Comparison of ENCODE assay signal across 11 mouse cellular contexts in the genomic region with DNA sequence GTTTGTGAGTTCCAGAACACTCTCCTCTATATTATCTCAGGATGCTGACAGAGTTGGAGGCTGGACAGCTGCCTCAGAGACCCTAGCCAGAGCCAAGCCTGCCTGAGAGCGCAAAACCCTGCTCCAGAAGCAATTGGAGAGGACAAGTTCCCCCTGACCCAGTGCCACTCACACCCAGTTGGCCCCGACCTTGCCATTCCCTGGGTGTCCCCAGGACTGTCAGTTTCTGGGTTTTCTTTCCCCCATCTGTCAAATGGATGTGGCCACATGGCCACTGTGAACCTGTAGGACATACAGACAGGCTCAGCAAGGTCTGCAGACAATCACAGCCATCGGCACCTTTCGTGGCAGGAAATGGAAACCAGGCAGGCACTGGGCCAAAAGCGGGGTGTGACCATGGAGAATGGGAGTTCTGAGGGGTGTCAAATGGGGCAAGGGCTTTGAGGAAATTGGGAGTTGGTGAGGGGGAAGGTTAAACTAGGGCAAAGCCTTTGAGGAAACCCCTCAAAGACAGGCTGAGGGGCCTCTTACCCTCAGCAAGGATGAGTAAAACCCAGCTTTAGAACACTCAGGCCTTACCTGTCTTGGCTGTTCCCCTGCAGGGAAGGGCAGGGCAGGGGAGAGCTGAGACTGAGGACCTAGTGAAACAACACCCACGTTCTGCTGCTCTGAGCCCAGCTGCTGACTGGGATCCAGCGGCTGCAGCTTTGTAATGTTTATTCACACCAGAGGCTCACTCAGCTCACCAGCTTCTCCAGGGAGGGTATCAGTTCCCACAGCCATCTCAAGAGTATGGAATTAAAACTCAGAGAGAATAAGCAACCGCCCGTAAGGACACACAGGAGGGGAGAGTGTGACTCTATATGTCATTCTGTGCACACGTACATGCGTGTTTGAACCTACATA. TPM values are rescaled to one million over a fixed set of nuclear protein-coding genes. Genes with fewer than 3 reads are reported as not detected.
DNase-seq lines count a peak whose midpoint lies in the region; ATAC-seq and TF ChIP-seq lines count a peak whose summit lies in the region.
"Had no signal": no experiment of that assay in that cellular context is flagged by ENCODE, and none has a peak within 500 bp of the region (broad histone marks: within the 10 kb centered on the region; RNA-seq: fewer than 3 reads in every experiment).

No protein-coding gene starts in this region.

- H3K27me3 ChIP-seq in forebrain, embryonic 13.5 days = no peaks in the 10 kb centered on the region
- no peaks in the 10 kb centered on the region for H3K27me3 ChIP-seq in forebrain, postnatal 0 days (ENCODE audit: insufficient read depth, low read length)
- H3K27me3 ChIP-seq in midbrain, embryonic 13.5 days = no peaks in the 10 kb centered on the region
- H3K27me3 ChIP-seq in midbrain, embryonic 16.5 days (ENCODE audit: control insufficient read depth, insufficient read depth, low read depth, low read length) = no peaks in the 10 kb centered on the region
- H3K27me3 ChIP-seq in forebrain, embryonic 14.5 days (replicated peaks; ENCODE audit: control insufficient read depth, insufficient read depth, low read length) = no peaks in the 10 kb centered on the region
- no peaks in the 10 kb centered on the region for H3K27me3 ChIP-seq in stomach, embryonic 14.5 days (ENCODE audit: control insufficient read depth, insufficient read depth, low read length)
- H3K27me3 ChIP-seq: hindbrain, embryonic 15.5 days had no signal

- 0 out of 2 replicates have a peak overlapping the region, but pooled peaks have one; percentile 5 for H3K4me2 ChIP-seq in forebrain, embryonic 13.5 days
- no peak overlapping the region for H3K4me2 ChIP-seq in forebrain, postnatal 0 days (ENCODE audit: low read depth)
- peak overlapping the region; percentile 39 for H3K4me2 ChIP-seq in midbrain, embryonic 13.5 days (replicated peaks)
- no peak overlapping the region; the same call in 1 of the 2 replicates for H3K4me2 ChIP-seq in midbrain, embryonic 16.5 days (ENCODE audit: low read length)
- H3K4me2 ChIP-seq in forebrain, embryonic 14.5 days (ENCODE audit: low read length) = no peak overlapping the region
- H3K4me2 ChIP-seq in stomach, embryonic 14.5 days (replicated peaks; ENCODE audit: low read depth, low read length) = 0 out of 2 replicates have a peak overlapping the region, but pooled peaks have one; percentile 2
- H3K4me2 ChIP-seq: hindbrain, embryonic 15.5 days had no signal

- 0 out of 2 replicates have a peak overlapping the region, but pooled peaks have one; percentile 46 for H3K9ac ChIP-seq in forebrain, embryonic 13.5 days
- no peak overlapping the region for H3K9ac ChIP-seq in forebrain, postnatal 0 days
- peak overlapping the region; percentile 53; the same call in 1 of the 2 replicates for H3K9ac ChIP-seq in midbrain, embryonic 13.5 days (replicated peaks)
- H3K9ac ChIP-seq in midbrain, embryonic 16.5 days (ENCODE audit: low read depth, low read length) = no peak overlapping the region
- peak overlapping the region; percentile 3; the same call in 1 of the 2 replicates for H3K9ac ChIP-seq in forebrain, embryonic 14.5 days (ENCODE audit: low read length)
- no peak overlapping the region for H3K9ac ChIP-seq in stomach, embryonic 14.5 days (replicated peaks; ENCODE audit: low read depth, low read length)
- H3K9ac ChIP-seq: hindbrain, embryonic 15.5 days had no signal

- ATAC-seq in forebrain, embryonic 13.5 days = no peak
- ATAC-seq in forebrain, postnatal 0 days = no peak
- no peak for ATAC-seq in midbrain, embryonic 13.5 days
- ATAC-seq in midbrain, embryonic 16.5 days = no peak
- no peak for ATAC-seq in forebrain, embryonic 14.5 days
- no peak for ATAC-seq in stomach, embryonic 14.5 days (ENCODE audit: insufficient number of reproducible peaks, insufficient read depth, low FRiP score, low read depth)
- no peak for ATAC-seq in monocyte, adult 5-6 weeks (replicated peaks; ENCODE audit: insufficient number of reproducible peaks, low FRiP score, low TSS enrichment, poor library complexity, severe bottlenecking)

- no peaks in the 10 kb centered on the region for H3K9me3 ChIP-seq in forebrain, embryonic 13.5 days (replicated peaks)
- H3K9me3 ChIP-seq in forebrain, postnatal 0 days (ENCODE audit: low read length) = no peaks in the 10 kb centered on the region
- no peaks in the 10 kb centered on the region for H3K9me3 ChIP-seq in midbrain, embryonic 13.5 days
- H3K9me3 ChIP-seq in midbrain, embryonic 16.5 days (replicated peaks; ENCODE audit: control insufficient read depth, low read length, poor library complexity, severe bottlenecking) = no peaks in the 10 kb centered on the region
- no peaks in the 10 kb centered on the region for H3K9me3 ChIP-seq in forebrain, embryonic 14.5 days (replicated peaks; ENCODE audit: control insufficient read depth, low read length)
- H3K9me3 ChIP-seq in stomach, embryonic 14.5 days (ENCODE audit: control insufficient read depth, low read depth, low read length) = no peaks in the 10 kb centered on the region
- H3K9me3 ChIP-seq: hindbrain, embryonic 15.5 days had no signal

- TF ChIP-seq CTCF in forebrain, postnatal 0 days (IDR thresholded peaks at IDR 0.05; ENCODE audit: low read depth) = no peak

- peaks cover 6% of the 10 kb centered on the region for H3K36me3 ChIP-seq in forebrain, embryonic 13.5 days (ENCODE audit: poor library complexity, severe bottlenecking)
- no peaks in the 10 kb centered on the region for H3K36me3 ChIP-seq in forebrain, postnatal 0 days (ENCODE audit: insufficient read depth)
- peaks cover 7% of the 10 kb centered on the region; the same call in 1 of the 2 replicates for H3K36me3 ChIP-seq in midbrain, embryonic 13.5 days
- no peaks in the 10 kb centered on the region for H3K36me3 ChIP-seq in midbrain, embryonic 16.5 days (ENCODE audit: control insufficient read depth, insufficient read depth, low read length)
- 0 out of 2 replicates have a peak, but pooled peaks cover 6% of the 10 kb centered on the region for H3K36me3 ChIP-seq in forebrain, embryonic 14.5 days (ENCODE audit: control insufficient read depth, insufficient read depth, low read length)
- H3K36me3 ChIP-seq in stomach, embryonic 14.5 days (ENCODE audit: control insufficient read depth, insufficient read depth, low read length) = no peaks in the 10 kb centered on the region
- H3K36me3 ChIP-seq: hindbrain, embryonic 15.5 days had no signal

- DNase-seq in forebrain, postnatal 0 days = no peak
- DNase-seq in forebrain, embryonic 14.5 days (ENCODE audit: low spot score) = no peak
- no peak for DNase-seq in layer of hippocampus, adult 18-20 months (ENCODE audit: low spot score in 2 of 2)
- DNase-seq: layer of hippocampus, adult 9-11 months had no signal

- no peak overlapping the region for H3K4me3 ChIP-seq in forebrain, embryonic 13.5 days
- H3K4me3 ChIP-seq in forebrain, postnatal 0 days (ENCODE audit: low read depth, low read length) = no peak overlapping the region
- no peak overlapping the region for H3K4me3 ChIP-seq in midbrain, embryonic 13.5 days (replicated peaks)
- no peak overlapping the region for H3K4me3 ChIP-seq in midbrain, embryonic 16.5 days (ENCODE audit: low read depth, low read length)
- H3K4me3 ChIP-seq in forebrain, embryonic 14.5 days (ENCODE audit: low read depth, low read length) = no peak overlapping the region
- no peak overlapping the region for H3K4me3 ChIP-seq in stomach, embryonic 14.5 days (ENCODE audit: low read depth, low read length)
- H3K4me3 ChIP-seq: hindbrain, embryonic 15.5 days had no signal

- H3K27ac ChIP-seq in forebrain, embryonic 13.5 days = no peak overlapping the region
- no peak overlapping the region for H3K27ac ChIP-seq in forebrain, postnatal 0 days (ENCODE audit: low read depth, low read length)
- peak overlapping the region; percentile 41; the same call in 1 of the 2 replicates for H3K27ac ChIP-seq in midbrain, embryonic 13.5 days
- no peak overlapping the region for H3K27ac ChIP-seq in midbrain, embryonic 16.5 days (ENCODE audit: low read length)
- no peak overlapping the region for H3K27ac ChIP-seq in forebrain, embryonic 14.5 days (ENCODE audit: low read depth, low read length)
- H3K27ac ChIP-seq in stomach, embryonic 14.5 days (ENCODE audit: low read length) = peak overlapping the region; percentile 55; the same call in 1 of the 2 replicates
- H3K27ac ChIP-seq: hindbrain, embryonic 15.5 days had no signal

- H3K4me1 ChIP-seq in forebrain, embryonic 13.5 days = peaks cover 90% of the 10 kb centered on the region
- H3K4me1 ChIP-seq in forebrain, postnatal 0 days (ENCODE audit: insufficient read depth) = peaks cover 16% of the 10 kb centered on the region
- H3K4me1 ChIP-seq in midbrain, embryonic 13.5 days (replicated peaks) = peaks cover 97% of the 10 kb centered on the region
- peaks cover 61% of the 10 kb centered on the region for H3K4me1 ChIP-seq in midbrain, embryonic 16.5 days (ENCODE audit: control insufficient read depth, insufficient read depth, low read length)
- peaks cover 56% of the 10 kb centered on the region for H3K4me1 ChIP-seq in forebrain, embryonic 14.5 days (ENCODE audit: control insufficient read depth, insufficient read depth, low read length)
- peaks cover 49% of the 10 kb centered on the region for H3K4me1 ChIP-seq in stomach, embryonic 14.5 days (ENCODE audit: control insufficient read depth, insufficient read depth, low read length)

- 51% methylated on average over 11 of the region's 11 CpGs for WGBS in forebrain, embryonic 13.5 days
- 54% methylated on average over 11 of the region's 11 CpGs for WGBS in forebrain, postnatal 0 days
- 51% methylated on average over 11 of the region's 11 CpGs for WGBS in midbrain, embryonic 13.5 days
- 46% methylated on average over 11 of the region's 11 CpGs for WGBS in midbrain, embryonic 16.5 days
- WGBS in forebrain, embryonic 14.5 days = 49% methylated on average over 11 of the region's 11 CpGs
- 35% methylated on average over 11 of the region's 11 CpGs for WGBS in stomach, embryonic 14.5 days

RNA-seq across cellular contexts. Expression of a gene that starts 6.9 kb away (rescaled TPM):
- polyA plus RNA-seq in forebrain, embryonic 13.5 days (2015; fragmentation: Nextera tagmentation; extraction: Ambion mirVana) = 10.7 and 12.7 TPM in 2 replicates
- total RNA-seq in forebrain, postnatal 0 days (2014; rRNA removed) = 79.9 and 85.6 TPM in 2 replicates
- polyA plus RNA-seq in forebrain, postnatal 0 days (2015; fragmentation: Nextera tagmentation; extraction: Ambion mirVana) = 9.2 and 10.8 TPM in 2 replicates
- polyA plus RNA-seq in midbrain, embryonic 13.5 days (2015; fragmentation: Nextera tagmentation; extraction: Ambion mirVana) = 20.3 and 25.0 TPM in 2 replicates
- polyA plus RNA-seq in midbrain, embryonic 16.5 days (2015; fragmentation: Nextera tagmentation; extraction: Ambion mirVana) = 13.1 and 17.5 TPM in 2 replicates
- 9.3 and 9.6 TPM in 2 replicates for polyA plus RNA-seq in forebrain, embryonic 14.5 days (2014; fragmentation: Nextera tagmentation; extraction: Ambion mirVana)
- polyA plus RNA-seq in stomach, embryonic 14.5 days (2014; fragmentation: Nextera tagmentation; extraction: Ambion mirVana) = 7.5 and 7.6 TPM in 2 replicates
- total RNA-seq in monocyte, adult 5-6 weeks (2017) = 0.10 TPM in 1 of 3 replicates, not detected in the others
- total RNA-seq in layer of hippocampus, adult 18-20 months (2021) = 10 to 100 TPM; 21.2 to 21.3 TPM

RNA-seq across cellular contexts. Expression of a gene that starts 57.1 kb away (rescaled TPM):
- 19.1 and 20.4 TPM in 2 replicates for polyA plus RNA-seq in forebrain, embryonic 13.5 days (2015; fragmentation: Nextera tagmentation; extraction: Ambion mirVana)
- total RNA-seq in forebrain, postnatal 0 days (2014; rRNA removed) = 53.9 and 57.1 TPM in 2 replicates
- 67.4 and 78.2 TPM in 2 replicates for polyA plus RNA-seq in forebrain, postnatal 0 days (2015; fragmentation: Nextera tagmentation; extraction: Ambion mirVana)
- 25.0 and 30.4 TPM in 2 replicates for polyA plus RNA-seq in midbrain, embryonic 13.5 days (2015; fragmentation: Nextera tagmentation; extraction: Ambion mirVana)
- polyA plus RNA-seq in midbrain, embryonic 16.5 days (2015; fragmentation: Nextera tagmentation; extraction: Ambion mirVana) = 29.3 and 40.8 TPM in 2 replicates
- 45.2 and 45.8 TPM in 2 replicates for polyA plus RNA-seq in forebrain, embryonic 14.5 days (2014; fragmentation: Nextera tagmentation; extraction: Ambion mirVana)
- polyA plus RNA-seq in stomach, embryonic 14.5 days (2014; fragmentation: Nextera tagmentation; extraction: Ambion mirVana) = 68.5 and 71.1 TPM in 2 replicates
- total RNA-seq in monocyte, adult 5-6 weeks (2017) = 0.87 TPM in 1 of 3 replicates, not detected in the others
- 10 to 100 TPM; 56.5 to 79.9 TPM for total RNA-seq in layer of hippocampus, adult 18-20 months (2021)
- total RNA-seq: CH12.LX had no signal

Comparison
In these comparisons a context has a peak if more than half of its experiments do, and no peak if none do; other contexts are left out.
1. H3K27ac ChIP-seq: peak in midbrain, embryonic 13.5 days (single experiment) and stomach, embryonic 14.5 days (single experiment); none in forebrain, embryonic 13.5 days (single experiment), forebrain, postnatal 0 days (single experiment), midbrain, embryonic 16.5 days (single experiment) and forebrain, embryonic 14.5 days (single experiment).
2. H3K4me2 ChIP-seq: peak in forebrain, embryonic 13.5 days (single experiment), midbrain, embryonic 13.5 days (single experiment) and stomach, embryonic 14.5 days (single experiment); none in forebrain, postnatal 0 days (single experiment), midbrain, embryonic 16.5 days (single experiment) and forebrain, embryonic 14.5 days (single experiment).
3. H3K9ac ChIP-seq: peak in forebrain, embryonic 13.5 days (single experiment), midbrain, embryonic 13.5 days (single experiment) and forebrain, embryonic 14.5 days (single experiment); none in forebrain, postnatal 0 days (single experiment), midbrain, embryonic 16.5 days (single experiment) and stomach, embryonic 14.5 days (single experiment).